14 mouse cellular contexts compared by ENCODE assay signal in genomic region chr15:103522458-103523099, GRCm38 (mm10). TPM values are rescaled to one million over a fixed set of nuclear protein-coding genes. Genes with fewer than 3 reads are reported as not detected.
DNase-seq lines count a peak whose midpoint lies in the region; ATAC-seq and TF ChIP-seq lines count a peak whose summit lies in the region.
"Had no signal": no experiment of that assay in that cellular context is flagged by ENCODE, and none has a peak within 500 bp of the region (broad histone marks: within the 10 kb centered on the region; RNA-seq: fewer than 3 reads in every experiment).

No protein-coding gene starts in this region.

- no peak overlapping the region for H3K4me3 ChIP-seq in midbrain, embryonic 10.5 days
- H3K4me3 ChIP-seq in midbrain, embryonic 11.5 days (ENCODE audit: low read depth, low read length): no peak overlapping the region
- H3K4me3 ChIP-seq in lung, embryonic 16.5 days (ENCODE audit: low read length): no peak overlapping the region
- no peak overlapping the region for H3K4me3 ChIP-seq in stomach, postnatal 0 days (ENCODE audit: low read depth, low read length)
- H3K4me3 ChIP-seq in gastrocnemius, adult 2 months: no peak overlapping the region
- H3K4me3 ChIP-seq: liver, embryonic 15.5 days; neural tube, embryonic 12.5 days had no signal

- peaks cover 58% of the 10 kb centered on the region for H3K36me3 ChIP-seq in midbrain, embryonic 10.5 days
- H3K36me3 ChIP-seq in midbrain, embryonic 11.5 days (ENCODE audit: control insufficient read depth, insufficient read depth, low read length): peaks cover 10% of the 10 kb centered on the region
- no peaks in the 10 kb centered on the region for H3K36me3 ChIP-seq in lung, embryonic 16.5 days (ENCODE audit: control insufficient read depth, insufficient read depth, low read length)
- H3K36me3 ChIP-seq in stomach, postnatal 0 days (ENCODE audit: control insufficient read depth, insufficient read depth, low read length): no peaks in the 10 kb centered on the region
- H3K36me3 ChIP-seq: liver, embryonic 15.5 days had no signal

- ATAC-seq in cerebellum, adult (ENCODE audit: insufficient number of reproducible peaks, low FRiP score, low TSS enrichment): peak; percentile 46; the same call in 1 of the 2 replicates
- ATAC-seq in midbrain, embryonic 11.5 days (ENCODE audit: low FRiP score): no peak
- peak; percentile 84 for ATAC-seq in lung, embryonic 16.5 days (ENCODE audit: low read depth)
- ATAC-seq in stomach, postnatal 0 days (ENCODE audit: low FRiP score, low TSS enrichment): peak; percentile 35; the same call in 1 of the 2 replicates

- WGBS in midbrain, embryonic 10.5 days: 74% methylated on average over 3 of the region's 3 CpGs
- 59% methylated on average over 3 of the region's 3 CpGs for WGBS in midbrain, embryonic 11.5 days
- WGBS in lung, embryonic 16.5 days: 63% methylated on average over 3 of the region's 3 CpGs
- 60% methylated on average over 3 of the region's 3 CpGs for WGBS in stomach, postnatal 0 days

- no peak for DNase-seq in cerebellum, postnatal 36 days
- DNase-seq in midbrain, embryonic 10.5 days (ENCODE audit: low spot score): no peak
- no peak for DNase-seq in midbrain, embryonic 11.5 days (ENCODE audit: low spot score, missing footprints)
- DNase-seq in stomach, postnatal 0 days (ENCODE audit: low spot score): no peak
- no peak for DNase-seq in heart, postnatal 14 days
- DNase-seq in gastrocnemius, adult 2 months: no peak
- DNase-seq: cerebellum, adult 9-11 months had no signal

- H3K27ac ChIP-seq in midbrain, embryonic 10.5 days (replicated peaks): peak overlapping the region; percentile 93
- H3K27ac ChIP-seq in midbrain, embryonic 11.5 days (ENCODE audit: low read depth, low read length): no peak overlapping the region
- H3K27ac ChIP-seq in lung, embryonic 16.5 days (ENCODE audit: low read length): no peak overlapping the region
- no peak overlapping the region for H3K27ac ChIP-seq in stomach, postnatal 0 days (replicated peaks)
- no peak overlapping the region for H3K27ac ChIP-seq in gastrocnemius, adult 2 months
- H3K27ac ChIP-seq: liver, embryonic 15.5 days; neural tube, embryonic 12.5 days had no signal

- no peak for TF ChIP-seq EP300 in stomach, postnatal 0 days (optimal IDR thresholded peaks at IDR 0.05)

- H3K4me1 ChIP-seq in midbrain, embryonic 10.5 days: peaks cover 62% of the 10 kb centered on the region
- H3K4me1 ChIP-seq in midbrain, embryonic 11.5 days (ENCODE audit: control insufficient read depth, insufficient read depth, low read length): peaks cover 45% of the 10 kb centered on the region
- H3K4me1 ChIP-seq in lung, embryonic 16.5 days (replicated peaks; ENCODE audit: control insufficient read depth, insufficient read depth, low read length): no peaks in the 10 kb centered on the region; the same call in 1 of the 2 replicates
- no peaks in the 10 kb centered on the region for H3K4me1 ChIP-seq in stomach, postnatal 0 days (replicated peaks; ENCODE audit: control insufficient read depth, insufficient read depth)
- H3K4me1 ChIP-seq: liver, embryonic 15.5 days had no signal

- TF ChIP-seq CTCF in stomach, postnatal 0 days (IDR thresholded peaks at IDR 0.05; ENCODE audit: low read depth): no peak
- TF ChIP-seq CTCF in gastrocnemius, adult 2 months (IDR thresholded peaks at IDR 0.05): no peak

- no peaks in the 10 kb centered on the region for H3K9me3 ChIP-seq in midbrain, embryonic 10.5 days (replicated peaks)
- no peaks in the 10 kb centered on the region for H3K9me3 ChIP-seq in midbrain, embryonic 11.5 days (ENCODE audit: control insufficient read depth, low read length)
- H3K9me3 ChIP-seq in lung, embryonic 16.5 days (ENCODE audit: control insufficient read depth, low read length): no peaks in the 10 kb centered on the region
- no peaks in the 10 kb centered on the region for H3K9me3 ChIP-seq in stomach, postnatal 0 days (ENCODE audit: control insufficient read depth, low read length)
- H3K9me3 ChIP-seq: liver, embryonic 15.5 days; neural tube, embryonic 12.5 days had no signal

- intact Hi-C loops in heart, postnatal 14 days (cut with DNase I): no loop called here
- intact Hi-C loops in gastrocnemius, adult 2 months (cut with DNase I): no loop called here

- H3K9ac ChIP-seq in midbrain, embryonic 11.5 days (ENCODE audit: low read length): no peak overlapping the region
- H3K9ac ChIP-seq in lung, embryonic 16.5 days (ENCODE audit: low read length): no peak overlapping the region
- H3K9ac ChIP-seq in stomach, postnatal 0 days (ENCODE audit: low read length): no peak overlapping the region
- H3K9ac ChIP-seq: liver, embryonic 15.5 days; neural tube, embryonic 12.5 days had no signal

- H3K4me2 ChIP-seq in midbrain, embryonic 11.5 days: no peak overlapping the region
- no peak overlapping the region for H3K4me2 ChIP-seq in lung, embryonic 16.5 days (ENCODE audit: low read depth, low read length)
- no peak overlapping the region for H3K4me2 ChIP-seq in stomach, postnatal 0 days (replicated peaks; ENCODE audit: low read depth)
- H3K4me2 ChIP-seq: liver, embryonic 15.5 days; neural tube, embryonic 12.5 days had no signal

- H3K27me3 ChIP-seq in midbrain, embryonic 10.5 days (ENCODE audit: low read depth, poor library complexity, severe bottlenecking): no peaks in the 10 kb centered on the region
- H3K27me3 ChIP-seq in midbrain, embryonic 11.5 days (ENCODE audit: control insufficient read depth, insufficient read depth, low read length): no peaks in the 10 kb centered on the region
- no peaks in the 10 kb centered on the region for H3K27me3 ChIP-seq in lung, embryonic 16.5 days (ENCODE audit: control insufficient read depth, insufficient read depth, low read depth, low read length)
- H3K27me3 ChIP-seq in stomach, postnatal 0 days (ENCODE audit: control insufficient read depth, insufficient read depth, low read length): no peaks in the 10 kb centered on the region
- H3K27me3 ChIP-seq: liver, embryonic 15.5 days; neural tube, embryonic 12.5 days had no signal

RNA-seq across cellular contexts. Expression of gene Ppp1r1a, which starts 15.2 kb away (rescaled TPM):
- polyA plus RNA-seq in midbrain, embryonic 10.5 days (2016; fragmentation: Nextera tagmentation; extraction: Ambion mirVana): 38.3 and 46.7 TPM in 2 replicates
- 56.4 and 62.7 TPM in 2 replicates for polyA plus RNA-seq in midbrain, embryonic 11.5 days (2014; fragmentation: Nextera tagmentation; extraction: Ambion mirVana)
- polyA plus RNA-seq in lung, embryonic 16.5 days (2015; fragmentation: Nextera tagmentation; extraction: Ambion mirVana): 6.9 and 8.2 TPM in 2 replicates
- polyA plus RNA-seq in stomach, postnatal 0 days (2015; fragmentation: Nextera tagmentation; extraction: Ambion mirVana): 7.1 and 7.7 TPM in 2 replicates
- total RNA-seq in heart, postnatal 14 days (2021): 10 to 100 TPM in 1 of 2 experiments, 1 to 10 TPM in 1; 9.6 to 10.8 TPM
- 100 to 1,000 TPM in 1 of 2 experiments, 10 to 100 TPM in 1; 67.6 to 107 TPM for total RNA-seq in gastrocnemius, adult 2 months (2021)

RNA-seq across cellular contexts. Expression of gene Pde1b, which starts 19.7 kb away (rescaled TPM):
- polyA plus RNA-seq in midbrain, embryonic 10.5 days (2016; fragmentation: Nextera tagmentation; extraction: Ambion mirVana): 26.4 and 33.1 TPM in 2 replicates
- 31.8 and 35.6 TPM in 2 replicates for polyA plus RNA-seq in midbrain, embryonic 11.5 days (2014; fragmentation: Nextera tagmentation; extraction: Ambion mirVana)
- polyA plus RNA-seq in lung, embryonic 16.5 days (2015; fragmentation: Nextera tagmentation; extraction: Ambion mirVana): 2.3 and 2.8 TPM in 2 replicates
- polyA plus RNA-seq in stomach, postnatal 0 days (2015; fragmentation: Nextera tagmentation; extraction: Ambion mirVana): 5.0 and 5.8 TPM in 2 replicates
- total RNA-seq in heart, postnatal 14 days (2021): 1 to 10 TPM; 2.0 TPM
- total RNA-seq in gastrocnemius, adult 2 months (2021): under 1 TPM; 0.42 to 0.51 TPM

RNA-seq across cellular contexts. Expression of gene Glycam1, which starts 42.3 kb away (rescaled TPM):
- polyA plus RNA-seq in midbrain, embryonic 10.5 days (2016; fragmentation: Nextera tagmentation; extraction: Ambion mirVana): not detected in 2 replicates
- polyA plus RNA-seq in midbrain, embryonic 11.5 days (2014; fragmentation: Nextera tagmentation; extraction: Ambion mirVana): not detected in 2 replicates
- not detected in 2 replicates for polyA plus RNA-seq in lung, embryonic 16.5 days (2015; fragmentation: Nextera tagmentation; extraction: Ambion mirVana)
- polyA plus RNA-seq in stomach, postnatal 0 days (2015; fragmentation: Nextera tagmentation; extraction: Ambion mirVana): 1.7 and 3.4 TPM in 2 replicates
- not detected for total RNA-seq in heart, postnatal 14 days (2021)
- total RNA-seq in gastrocnemius, adult 2 months (2021): not detected
- polyA plus RNA-seq: frontal cortex, adult 2 months; heart, embryonic 16.5 days; liver, embryonic 15.5 days; neural tube, embryonic 12.5 days; stomach, embryonic 14.5 days had no signal
